Mouse (Mus musculus): ENCODE measurements at regions not wholly inside any gene's neighbourhood (a gene's known extent, or its start where the extent isn't known, plus 50 kb on each side); places are given as distances from the start of the nearest gene placed in this dataset.
A peak's percentile ranks its signal among the peaks of the same experiment; 100 is the strongest.

DNA sequence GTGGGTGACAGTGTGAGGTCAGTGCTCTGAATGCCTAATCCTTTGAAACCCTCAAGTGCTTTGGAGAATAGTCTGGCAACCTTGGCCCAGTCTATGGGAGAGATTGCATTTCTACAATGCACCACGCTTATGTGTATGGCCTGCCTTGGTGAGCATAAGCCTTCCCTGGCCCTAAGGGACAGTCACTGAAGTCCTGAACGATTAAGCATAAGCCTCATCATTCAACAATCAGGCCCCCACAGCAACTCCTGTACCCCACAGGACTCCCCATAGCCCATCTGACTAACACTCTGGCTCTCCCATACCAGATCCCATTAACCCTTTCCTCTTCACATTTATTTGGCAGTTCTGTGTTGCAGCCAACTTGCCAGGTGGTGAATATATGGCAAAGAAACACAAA, 203.1 kb upstream of the Ano5 start:
- no peak for DNase-seq

- no peak for DNase-seq
These were observed 200.6 kb upstream of the Ano5 start for GRCm38 (mm10) chr7:51310191-51310590.

- peak; percentile 68 for DNase-seq
These were observed 170.8 kb upstream of the Ano5 start for GRCm38 (mm10) chr7:51339841-51340540.

DNA sequence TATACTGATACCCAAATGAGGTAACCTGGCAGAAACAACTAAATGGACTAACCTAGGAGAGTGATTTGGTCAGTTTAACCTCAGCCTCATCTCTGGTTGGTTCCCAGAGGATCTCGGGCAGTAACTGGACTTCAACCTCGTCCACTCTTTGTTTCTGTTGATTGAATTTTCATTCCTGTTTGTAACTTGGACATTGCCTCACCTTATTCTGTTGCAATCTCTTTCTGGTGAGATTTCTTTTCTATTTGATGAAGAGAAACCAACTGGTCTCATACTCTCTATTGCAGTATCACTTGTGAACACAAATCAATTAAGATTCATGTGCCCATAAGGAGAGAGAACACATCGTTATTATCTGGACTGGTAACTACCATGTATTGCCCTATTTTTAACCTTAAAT, 163.3 kb upstream of the Ano5 start:
- DNase-seq, result no peak

DNA sequence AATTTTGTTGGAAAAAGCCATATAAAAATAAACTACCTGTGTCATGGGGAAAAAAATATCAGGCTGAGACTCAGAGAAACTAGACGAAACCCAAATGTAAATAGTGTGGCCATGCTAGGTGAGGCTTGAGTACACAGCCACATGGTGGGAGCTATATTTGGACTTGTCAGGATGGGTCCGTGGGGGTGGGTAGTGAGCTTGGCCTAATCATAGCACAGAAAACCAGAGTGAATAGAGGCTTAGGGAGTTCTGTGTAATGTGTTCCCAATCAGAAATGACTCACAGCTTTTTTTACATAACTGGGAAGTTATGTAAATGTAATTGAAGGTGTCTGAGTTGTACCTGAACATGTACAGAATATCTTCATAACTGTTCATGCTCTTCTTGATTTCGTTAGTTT, 150.7 kb upstream of the Ano5 start:
- DNase-seq, result no peak

DNA sequence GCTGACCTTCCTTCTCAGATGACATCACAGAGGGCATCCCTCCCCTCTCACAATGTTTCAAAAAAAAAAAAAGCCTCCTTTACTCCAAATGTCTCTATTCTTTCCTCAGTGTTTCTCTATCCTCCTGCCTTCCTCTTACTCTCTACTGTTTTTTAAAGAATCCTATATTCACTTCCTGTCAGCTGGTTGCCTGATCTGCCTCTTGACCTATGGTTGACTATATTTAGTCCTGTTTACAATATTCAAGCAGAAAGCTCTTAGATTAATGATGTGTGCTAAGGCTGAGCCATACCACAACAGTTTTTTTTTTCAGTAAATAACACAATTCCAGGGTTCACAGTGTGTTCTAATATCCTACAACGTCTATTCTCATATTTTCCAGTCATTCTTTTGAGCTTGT, 133.2 kb upstream of the Ano5 start:
- no peak for DNase-seq

Data from kidney, adult 9 months (tissue).